Mouse (Mus musculus) gastrocnemius, postnatal 4 days (tissue): ENCODE measurements around the gene Bloc1s3. TPM values are rescaled to one million over a fixed set of nuclear protein-coding genes. Genes with fewer than 3 reads are reported as not detected.

Experiments
- DNase-seq, 2 experiments: peaks; one replicate each; pipeline ENCODE4 v3.0.0; 2021 to 2022; ENCODE audit warnings: low spot score in 2 of 2, mixed read lengths in 2 of 2
- total RNA-seq, 2 experiments: library from RNA; stranded (reverse); gene quantifications; 2 replicates each; pipeline ENCODE4 v1.2.3; 2021

Bloc1s3 gene
- total RNA-seq, 2 experiments from 2014 or later: 1.9 to 2.3 TPM

- no peak for DNase-seq
Measured at GRCm38 (mm10) chr7:19483281-19483680, 24.9 kb downstream of the Bloc1s3 start.

DNA sequence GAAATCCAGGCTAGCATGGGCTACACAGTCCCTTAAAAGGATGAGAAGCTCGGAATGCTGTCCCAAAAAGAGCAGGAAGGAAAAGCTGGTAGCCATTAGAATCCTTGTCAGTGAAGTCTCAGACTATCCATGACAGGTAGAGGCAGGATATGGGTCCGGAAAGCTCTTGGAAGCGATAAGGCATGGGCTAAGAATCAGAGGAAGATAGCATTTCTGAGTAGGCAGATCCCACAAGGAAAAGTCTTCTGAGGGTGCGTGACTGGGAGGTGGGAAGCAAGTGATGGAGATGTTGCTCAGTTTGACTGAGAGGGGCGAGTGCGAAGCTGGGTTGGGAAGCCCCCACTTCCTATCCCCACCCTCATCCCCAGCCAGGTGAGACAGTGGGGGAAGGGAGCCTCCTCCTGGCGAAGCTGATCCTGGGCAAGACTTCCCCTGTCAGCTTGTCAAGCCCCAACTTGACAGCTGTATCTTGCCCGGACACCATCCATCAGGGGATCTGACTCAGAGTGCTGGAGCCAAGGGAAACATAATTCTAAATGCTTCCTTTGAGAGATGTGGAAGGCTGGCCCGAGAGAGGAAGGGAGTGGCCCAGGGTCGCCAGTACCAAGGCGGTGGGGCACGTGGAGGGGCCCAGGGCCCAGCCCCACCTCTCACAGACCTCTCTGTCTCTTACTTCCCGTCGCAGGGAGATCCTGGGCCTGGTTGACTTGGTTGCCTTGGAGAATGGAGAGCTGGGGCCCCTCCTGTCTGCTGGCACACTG lies 30.4 kb downstream of the Bloc1s3 start:
- no peak for DNase-seq

- DNase-seq: no peak
Measured at GRCm38 (mm10) chr7:19477084-19477483, 31.1 kb downstream of the Bloc1s3 start.

GRCm38 (mm10) chr7:19473875-19474443 lies 34.2 kb downstream of the Bloc1s3 start:
- peak; percentile 76 to 85 for DNase-seq

DNA sequence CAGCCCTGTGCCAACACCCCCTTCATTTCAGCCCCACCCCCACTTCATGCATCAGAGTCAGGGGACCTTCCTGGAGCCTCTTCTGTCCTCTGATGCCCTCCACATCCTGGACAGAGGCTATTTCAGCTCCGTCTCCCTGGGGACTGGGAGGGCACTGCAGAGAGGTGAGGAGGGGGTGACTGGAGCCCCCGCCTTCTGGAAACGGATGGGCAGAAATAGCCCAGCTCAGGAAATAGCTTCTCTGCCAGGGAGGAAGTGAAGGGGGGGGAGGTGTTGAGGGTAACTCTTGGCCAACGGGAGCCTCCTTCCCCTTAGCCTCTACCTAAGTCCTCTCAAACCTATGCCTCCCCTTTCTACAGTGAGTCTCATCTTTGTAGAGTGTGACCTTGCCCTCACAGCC lies 35.8 kb downstream of the Bloc1s3 start:
- DNase-seq: no peak

DNA sequence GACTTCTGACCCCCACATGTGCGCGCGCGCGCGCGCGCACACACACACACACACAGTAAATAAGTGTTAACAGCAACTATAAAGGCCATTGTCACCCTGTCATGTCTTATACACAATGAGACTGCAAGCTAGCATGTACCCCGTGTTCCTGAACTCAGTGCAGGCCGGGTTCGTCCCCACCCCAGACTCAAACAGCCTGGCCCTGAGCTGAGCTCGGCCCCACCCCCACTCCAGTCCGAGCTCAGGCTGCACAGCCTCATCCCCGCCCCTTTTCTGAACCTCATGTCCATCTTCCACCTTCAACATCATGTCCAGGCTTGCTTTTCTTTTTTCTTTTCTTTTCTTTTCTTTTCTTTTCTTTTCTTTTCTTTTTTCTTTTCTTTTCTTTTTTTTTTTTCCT lies 37.9 kb downstream of the Bloc1s3 start:
- DNase-seq: no peak

GRCm38 (mm10) chr7:19469404-19469803 lies 38.8 kb downstream of the Bloc1s3 start:
- no peak for DNase-seq

GRCm38 (mm10) chr7:19468279-19468678 lies 39.9 kb downstream of the Bloc1s3 start:
- no peak for DNase-seq

DNA sequence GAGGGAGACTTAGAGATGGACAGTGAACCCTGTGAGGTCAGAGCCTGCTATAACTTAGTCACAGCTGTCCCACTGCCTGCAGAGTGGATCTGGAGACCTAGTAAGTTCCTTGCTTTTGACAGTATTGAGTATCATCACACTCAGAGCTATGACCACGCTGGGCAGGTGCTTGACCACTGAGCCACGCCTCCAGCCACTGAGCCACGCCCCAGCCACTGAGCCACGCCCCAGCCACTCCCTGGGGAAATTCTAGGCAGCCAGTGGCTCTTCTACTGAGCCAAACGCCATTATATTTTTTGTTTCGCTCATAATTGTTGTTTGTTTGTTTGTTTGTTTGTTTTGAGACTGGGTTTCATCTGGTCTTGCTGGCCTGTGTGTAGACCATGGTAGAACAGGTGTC lies 40.5 kb downstream of the Bloc1s3 start:
- no peak for DNase-seq

GRCm38 (mm10) chr7:19466602-19467145 lies 41.5 kb downstream of the Bloc1s3 start:
- no peak for DNase-seq

DNA sequence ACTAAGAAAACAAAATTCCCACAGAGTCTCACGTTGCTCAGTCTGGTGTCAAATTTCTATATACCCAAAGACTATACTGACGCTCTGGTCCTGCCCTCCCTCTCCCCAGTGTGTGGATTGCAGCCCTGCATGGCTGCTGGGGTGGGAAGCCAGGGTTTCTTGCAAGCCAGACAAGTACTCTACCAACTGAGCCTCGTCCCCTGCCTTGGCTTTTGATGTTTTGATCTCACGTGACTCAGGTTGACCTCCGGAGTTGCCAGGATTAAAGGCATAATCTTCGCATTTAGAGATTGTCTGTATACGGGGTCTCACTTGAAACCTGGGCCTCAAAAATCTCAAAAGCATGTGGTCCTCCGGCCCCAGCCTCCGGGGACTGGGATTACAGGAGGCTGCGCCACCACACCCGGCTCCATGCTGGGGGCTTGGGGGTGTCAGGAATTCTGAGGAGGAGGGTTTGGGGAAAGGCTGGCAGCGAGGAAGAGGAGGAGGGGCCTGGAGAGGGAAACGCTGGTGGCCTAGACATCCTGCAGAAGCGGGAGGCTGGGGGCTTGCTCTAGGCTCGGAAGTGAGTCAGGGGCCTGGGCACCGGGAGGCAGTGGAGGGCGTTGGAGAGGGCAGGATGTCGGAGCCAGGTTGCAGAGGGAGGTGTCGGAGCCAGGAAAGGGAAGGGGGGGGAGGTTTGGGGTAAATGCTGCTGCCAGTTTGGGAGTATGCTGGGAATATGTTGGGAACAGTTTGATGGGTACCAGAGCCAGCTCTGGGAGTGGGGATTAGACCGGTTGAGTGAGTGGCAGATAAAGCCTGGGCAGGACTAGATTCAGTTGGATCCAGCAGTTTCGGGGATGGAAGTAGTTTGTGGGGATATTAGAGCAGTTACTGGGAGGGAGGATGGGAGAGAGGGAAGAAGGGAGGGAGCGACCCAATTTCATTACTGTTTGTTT lies 43.5 kb downstream of the Bloc1s3 start:
- no peak for DNase-seq

- DNase-seq: no peak
Measured at GRCm38 (mm10) chr7:19462884-19463381, 45.2 kb downstream of the Bloc1s3 start, which contains the start of gene Exoc3l2. TSS of gene Exoc3l2 (plus strand) at chr7:19463331.

DNA sequence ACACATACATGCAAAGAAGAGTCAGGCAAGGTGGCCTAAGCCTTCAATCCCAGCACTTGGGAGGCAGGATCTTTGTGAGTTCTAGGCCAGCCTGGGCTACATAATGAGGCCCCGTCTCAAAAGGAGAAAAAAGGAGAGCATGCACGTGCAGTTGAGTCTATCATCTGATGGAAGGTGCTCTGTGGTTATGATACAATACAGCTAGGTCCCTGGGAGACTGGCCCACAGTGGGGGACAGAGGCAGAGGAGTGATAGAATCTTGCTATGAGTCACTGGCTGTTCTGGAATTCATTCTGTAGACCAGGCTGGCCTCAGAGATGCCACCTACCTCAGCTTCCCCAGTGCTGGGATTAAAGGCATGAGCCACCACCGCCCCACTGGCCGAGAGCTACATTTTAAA lies 45.7 kb downstream of the Bloc1s3 start:
- no peak for DNase-seq

- peak; percentile 58 to 72 for DNase-seq
Measured at GRCm38 (mm10) chr7:19461488-19461887, 46.7 kb downstream of the Bloc1s3 start.

DNA sequence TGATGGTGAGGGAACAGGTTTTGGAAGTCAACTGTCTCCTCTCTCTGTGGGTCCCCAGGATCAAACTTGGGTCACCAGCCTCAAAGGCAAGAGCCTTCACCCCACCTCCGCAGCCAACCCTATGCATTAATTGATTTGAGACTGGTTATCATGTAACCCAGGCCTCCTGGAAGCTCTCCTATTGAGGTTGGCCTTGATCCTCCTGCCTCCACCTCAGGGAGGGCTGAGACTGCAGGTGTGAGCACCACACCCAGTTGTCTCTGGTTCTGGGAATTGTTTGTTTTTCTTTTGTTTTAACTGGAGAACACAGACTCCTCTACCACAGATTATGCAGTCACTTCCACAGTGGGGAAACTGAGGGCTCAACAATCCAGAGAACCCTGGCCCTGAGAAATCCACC lies 47.7 kb downstream of the Bloc1s3 start:
- no peak for DNase-seq

GRCm38 (mm10) chr7:19459144-19459870 lies 48.9 kb downstream of the Bloc1s3 start:
- no peak for DNase-seq

DNA sequence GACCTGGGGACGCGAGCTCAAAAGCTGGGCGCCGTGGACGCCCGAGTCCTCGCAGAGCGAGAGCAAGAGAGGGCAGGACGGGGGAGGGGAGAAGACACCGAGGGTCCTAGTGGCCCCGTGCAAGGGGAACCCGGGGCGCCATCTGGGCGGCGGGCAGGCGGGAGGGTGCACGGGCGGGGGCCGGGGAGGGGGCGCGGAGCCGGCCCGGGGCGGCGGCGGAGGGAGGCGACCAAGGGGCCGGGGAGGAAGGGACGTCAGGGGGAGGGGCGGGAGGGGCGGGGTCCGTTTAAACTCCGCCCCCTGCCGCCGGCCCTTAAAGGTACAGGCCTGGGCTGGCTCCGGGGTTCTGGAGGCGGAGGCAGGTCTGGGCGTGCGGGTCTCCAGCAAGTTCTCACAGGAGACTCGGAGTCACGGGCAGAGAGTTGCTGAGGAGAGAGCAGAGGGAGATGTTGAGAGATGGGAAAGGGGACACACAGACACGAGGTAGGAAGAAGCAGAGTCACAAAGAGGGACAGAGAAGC lies 49.5 kb downstream of the Bloc1s3 start, which contains the start of gene Mark4:
Gene Mark4 (minus strand): TSS at position 231 of the 521 bp plus-strand sequence.
- peak; percentile 74 to 78 for DNase-seq

GRCm38 (mm10) chr7:19458072-19458486 lies 50.1 kb downstream of the Bloc1s3 start:
- DNase-seq: peak; percentile 46 to 76

DNA sequence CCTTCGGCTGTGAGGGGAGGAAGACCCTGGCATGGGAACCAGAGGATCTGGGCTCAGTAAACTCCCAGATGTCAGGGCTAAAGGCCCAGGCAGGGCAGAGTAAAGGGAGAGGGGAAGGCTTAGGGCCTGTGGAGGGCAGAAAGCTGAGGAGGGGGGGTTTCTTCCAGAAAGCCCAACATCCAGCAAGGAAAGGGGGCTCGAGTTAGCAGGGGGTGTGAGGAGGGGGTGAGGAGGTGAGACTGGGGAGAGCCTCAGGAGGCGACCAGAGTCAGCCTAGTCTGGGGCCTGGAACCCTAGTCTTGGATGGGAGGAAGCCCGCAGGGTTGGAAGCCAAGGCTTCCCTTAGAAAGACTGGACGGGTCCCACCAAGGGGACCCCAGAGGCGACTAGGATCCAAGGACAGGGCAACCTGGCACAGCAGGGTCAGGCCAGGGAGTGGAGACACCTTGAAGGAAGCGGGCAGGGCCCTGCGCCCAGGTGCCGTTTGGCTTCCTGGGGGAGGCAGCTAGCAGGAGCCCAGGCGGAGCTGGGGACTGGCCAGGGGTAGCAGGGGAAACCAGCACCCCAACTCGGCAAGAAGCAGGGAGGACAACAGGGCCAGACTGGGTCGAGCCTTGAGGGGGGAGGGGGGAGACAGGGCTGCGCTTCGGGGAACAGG lies 50.6 kb downstream of the Bloc1s3 start:
- DNase-seq: no peak

DNA sequence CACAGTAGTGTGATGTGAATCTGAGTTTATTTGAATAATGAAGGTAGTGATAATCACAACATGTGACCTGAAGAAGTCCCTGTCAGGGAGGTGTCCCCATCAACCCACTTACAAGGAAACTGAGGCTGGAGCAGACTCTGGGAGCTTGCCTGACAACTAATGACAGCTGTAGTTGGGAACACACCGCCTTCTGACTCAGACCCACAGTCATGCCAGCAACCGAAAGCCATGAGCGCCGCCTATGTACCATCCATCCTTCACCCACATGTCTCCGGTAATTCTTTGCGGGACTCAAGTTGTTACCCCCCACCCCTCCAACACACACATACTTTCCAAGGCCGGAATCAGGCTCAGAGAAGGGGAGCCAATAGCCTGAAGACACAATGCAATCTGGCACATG lies 51.5 kb downstream of the Bloc1s3 start:
- DNase-seq: no peak
